Mouse (Mus musculus): ENCODE measurements around the gene Pgm1. TPM values are rescaled to one million over a fixed set of nuclear protein-coding genes. Genes with fewer than 3 reads are reported as not detected.

The Pgm1 gene
- total and polyA plus RNA-seq, 3 experiments, result 6.7 to 28.6 TPM; not detected in 1

GRCm38 (mm10) chr4:99985631-99986030 is 56.4 kb downstream of the Pgm1 start:
- H3K4me1 ChIP-seq (ENCODE audit: control insufficient read depth in 1 of 2, insufficient read depth in 2 of 2, low read length in 2 of 2), result no peaks in the 10 kb centered on the region
- H3K27me3 ChIP-seq (ENCODE audit: control insufficient read depth in 1 of 2, insufficient read depth in 2 of 2, low read length in 2 of 2), result no peaks in the 10 kb centered on the region
- no peaks in the 10 kb centered on the region for H3K9me3 ChIP-seq (replicated peaks; ENCODE audit: insufficient read depth, low read length)
- TF ChIP-seq EP300 (IDR thresholded peaks at IDR 0.05; ENCODE audit: low read depth in 1 of 2, low read length in 2 of 2) (no peak), SMC3 (IDR thresholded peaks at IDR 0.05; ENCODE audit: low read depth, low read length) (no peak), ZC3H11A (IDR thresholded peaks at IDR 0.05; ENCODE audit: low read depth, low read length) (no peak), MAFK (IDR thresholded peaks at IDR 0.05; ENCODE audit: borderline replicate concordance, low read depth, low read length) (no peak), TAL1 (IDR thresholded peaks at IDR 0.05; ENCODE audit: low read length) (no peak), TCF12 (IDR thresholded peaks at IDR 0.05; ENCODE audit: low read depth, low read length) (no peak), NELFE (IDR thresholded peaks at IDR 0.05; ENCODE audit: low read depth, low read length) (no peak), MAZ (IDR thresholded peaks at IDR 0.05; ENCODE audit: low read depth, low read length) (no peak), JUND (IDR thresholded peaks at IDR 0.05; ENCODE audit: low read depth, low read length) (no peak)
- DNase-seq (ENCODE audit: low read depth, low spot score), result no peak
- no peak overlapping the region for H3K9ac ChIP-seq (ENCODE audit: control insufficient read depth, low read depth, low read length, poor library complexity, severe bottlenecking)
- H3K27ac ChIP-seq (ENCODE audit: control insufficient read depth, low read depth, low read length), result no peak overlapping the region
- H3K4me3 ChIP-seq (ENCODE audit: control insufficient read depth in 1 of 2, insufficient read depth in 1 of 2, low read depth in 2 of 2, low read length in 2 of 2), result no peak overlapping the region
- no peaks in the 10 kb centered on the region for H3K79me2 ChIP-seq (ENCODE audit: control insufficient read depth, insufficient read depth, low read length, poor library complexity)
- H3K36me3 ChIP-seq (ENCODE audit: control insufficient read depth in 1 of 2, insufficient read depth in 2 of 2, low read length in 2 of 2), result no peaks in the 10 kb centered on the region

- no peak for TF ChIP-seq GATA1 (IDR thresholded peaks at IDR 0.05; ENCODE audit: low read depth, low read length)
- no peak for TF ChIP-seq USF2 (IDR thresholded peaks at IDR 0.05; ENCODE audit: borderline replicate concordance in 1 of 2, insufficient read depth in 1 of 2, low read depth in 1 of 2, low read length in 2 of 2)
- TF ChIP-seq ZNF384 (IDR thresholded peaks at IDR 0.05; ENCODE audit: low read depth, low read length), result no peak
- TF ChIP-seq EP300 (IDR thresholded peaks at IDR 0.05; ENCODE audit: low read depth in 1 of 2, low read length in 2 of 2), result no peak
- no peak for TF ChIP-seq UBTF (IDR thresholded peaks at IDR 0.05; ENCODE audit: borderline replicate concordance, insufficient read depth, low read depth, low read length)
- TF ChIP-seq CHD2 (IDR thresholded peaks at IDR 0.05; ENCODE audit: low read length), result no peak
- no peak for TF ChIP-seq TCF12 (IDR thresholded peaks at IDR 0.05; ENCODE audit: low read depth, low read length)
- TF ChIP-seq SIN3A (IDR thresholded peaks at IDR 0.05; ENCODE audit: low read length), result no peak
- TF ChIP-seq GABPA (IDR thresholded peaks at IDR 0.05; ENCODE audit: low read depth, low read length), result no peak
- TF ChIP-seq MYC (IDR thresholded peaks at IDR 0.05; ENCODE audit: low read depth, low read length), result no peak
- TF ChIP-seq SMC3 (IDR thresholded peaks at IDR 0.05; ENCODE audit: low read depth, low read length), result no peak
- TF ChIP-seq BHLHE40 (IDR thresholded peaks at IDR 0.05; ENCODE audit: borderline replicate concordance, low read depth, low read length), result no peak
- TF ChIP-seq TBP (IDR thresholded peaks at IDR 0.05; ENCODE audit: low read depth, low read length), result no peak
Observed at GRCm38 (mm10) chr4:99986609-99987008, 57.4 kb downstream of the Pgm1 start.

More at GRCm38 (mm10) chr4:99986609-99987008, 57.4 kb downstream of the Pgm1 start:
- Histone ChIP-seq H3K9ac (ENCODE audit: control insufficient read depth, low read depth, low read length, poor library complexity, severe bottlenecking) (no peak overlapping the region), H3K27ac (ENCODE audit: control insufficient read depth, low read depth, low read length) (no peak overlapping the region), H3K36me3 (ENCODE audit: control insufficient read depth in 1 of 2, insufficient read depth in 2 of 2, low read length in 2 of 2) (no peaks in the 10 kb centered on the region), H3K79me2 (ENCODE audit: control insufficient read depth, insufficient read depth, low read length, poor library complexity) (no peaks in the 10 kb centered on the region), H3K27me3 (ENCODE audit: control insufficient read depth in 1 of 2, insufficient read depth in 2 of 2, low read length in 2 of 2) (no peaks in the 10 kb centered on the region), H3K4me1 (ENCODE audit: control insufficient read depth in 1 of 2, insufficient read depth in 2 of 2, low read length in 2 of 2) (no peaks in the 10 kb centered on the region), H3K9me3 (replicated peaks; ENCODE audit: insufficient read depth, low read length) (no peaks in the 10 kb centered on the region), H3K4me3 (ENCODE audit: control insufficient read depth in 1 of 2, insufficient read depth in 1 of 2, low read depth in 2 of 2, low read length in 2 of 2) (no peak overlapping the region)
- no peak for DNase-seq (ENCODE audit: low read depth, low spot score)
